Mouse (Mus musculus): ENCODE results near the gene Cdk2ap2.
"Not testable (repeated sequence)": the region's sequence is repeated elsewhere in the genome, so short reads cannot be mapped to it uniquely, and the experiment has no call there.

Gene Cdk2ap2

DNA sequence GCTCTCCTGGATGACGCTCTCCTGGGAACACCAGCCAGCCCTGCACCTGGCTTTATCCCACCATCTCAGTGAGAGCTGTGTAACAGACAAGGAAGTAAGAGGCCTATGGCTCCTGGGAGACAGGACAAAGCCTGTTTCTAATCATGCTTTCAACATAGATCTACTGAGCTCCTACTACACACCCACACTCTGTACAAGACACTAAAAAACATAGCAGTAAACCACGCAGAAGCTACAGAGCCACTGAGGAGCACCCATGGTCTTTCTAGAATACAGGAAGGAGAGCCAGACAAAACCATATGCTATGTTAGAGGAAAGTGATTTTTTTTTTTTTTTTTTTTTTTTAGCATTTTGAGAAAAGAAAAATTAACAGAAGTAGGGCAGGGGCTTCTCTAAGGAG lies 21.4 kb downstream of the Cdk2ap2 start:
- no peak for DNase-seq (ENCODE audit: low spot score)

DNA sequence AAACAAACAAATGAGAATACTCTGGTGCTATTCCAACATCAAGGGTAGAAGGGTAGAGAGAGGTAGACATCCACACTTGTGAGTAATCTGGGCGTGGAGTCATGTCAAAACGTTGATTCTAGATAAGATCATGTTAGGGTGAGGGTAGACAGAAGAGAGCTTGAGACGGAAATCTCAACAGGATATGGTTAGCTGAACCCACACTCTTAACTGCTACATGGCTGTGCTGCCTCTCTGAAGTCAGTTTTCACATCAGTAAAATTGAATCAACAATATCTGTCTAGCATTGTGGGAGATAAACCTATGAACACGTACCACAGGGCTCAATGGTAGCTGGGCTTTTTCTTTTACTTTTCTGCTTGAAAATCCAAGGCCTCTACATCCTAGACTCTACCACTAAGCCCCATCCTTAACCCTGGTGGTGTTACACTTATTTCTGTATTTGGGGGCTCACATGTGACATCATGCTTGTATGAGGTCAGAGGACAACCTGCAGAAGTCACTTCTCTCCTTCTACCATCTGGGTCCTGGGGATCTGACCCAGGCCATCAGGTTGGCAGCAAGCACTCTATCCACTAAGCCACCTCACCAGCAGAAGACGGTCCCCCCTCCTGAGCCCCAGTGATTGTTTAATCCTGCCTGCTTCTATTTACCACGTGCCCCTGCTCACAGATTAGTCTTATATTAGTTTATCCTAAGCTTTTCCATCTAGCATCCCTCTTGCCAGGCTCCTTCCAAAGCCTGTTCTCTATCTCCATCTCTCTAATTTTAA lies 22.9 kb downstream of the Cdk2ap2 start:
- no peak for DNase-seq (ENCODE audit: low spot score)

DNA sequence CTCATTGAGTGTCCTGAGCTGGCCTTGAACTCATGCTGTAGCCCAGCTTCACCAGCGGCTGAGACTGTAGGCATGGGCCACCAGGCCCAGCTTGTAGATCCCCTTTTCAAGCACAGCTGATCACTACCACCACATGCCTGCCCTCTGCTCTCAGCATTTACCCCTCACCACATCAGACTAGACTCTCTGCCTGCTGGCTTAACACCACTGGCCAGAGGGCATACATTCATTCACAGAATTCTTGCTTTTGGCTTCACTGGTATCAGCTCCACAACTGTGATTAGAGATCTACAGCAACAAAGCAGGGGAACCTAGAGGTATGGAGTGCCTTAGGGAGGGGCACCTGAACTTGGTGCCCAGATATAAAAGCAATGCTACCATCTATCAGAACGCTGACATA lies 23.5 kb downstream of the Cdk2ap2 start:
- no peak for DNase-seq (ENCODE audit: low spot score)

DNA sequence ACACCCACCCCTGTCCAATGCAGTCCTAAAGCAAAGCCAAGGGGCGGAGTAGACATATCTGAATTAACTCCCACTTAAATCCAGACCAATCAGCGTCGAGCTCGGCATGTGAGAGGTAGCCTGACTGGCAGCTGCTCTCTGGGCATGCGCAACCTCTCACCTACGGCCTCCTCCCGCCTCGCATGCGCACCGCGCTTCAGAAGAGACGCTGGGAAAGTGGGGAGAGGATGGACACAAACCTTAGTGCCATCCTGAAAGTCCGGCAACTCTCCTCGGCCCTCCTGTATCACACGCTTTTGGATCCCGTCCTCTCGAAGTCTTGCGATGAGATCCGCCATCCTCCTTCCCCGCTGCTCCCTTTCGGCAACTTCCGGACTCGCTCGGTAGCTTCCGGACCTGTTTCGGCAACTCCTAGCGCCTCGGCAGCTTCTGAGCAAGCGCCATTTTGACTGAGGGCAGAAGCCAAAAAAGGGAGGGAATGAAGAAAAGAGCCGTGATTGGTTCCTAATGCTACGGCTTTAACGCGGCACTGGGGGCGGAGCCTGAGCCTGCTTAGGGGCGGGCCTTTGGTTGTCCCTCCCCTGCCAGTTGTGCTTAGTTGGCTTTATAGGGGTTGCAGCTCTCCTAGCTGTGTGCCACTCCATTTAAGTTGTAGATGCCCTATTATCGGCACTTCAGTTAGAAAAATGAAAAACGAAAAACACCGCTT lies 24.3 kb downstream of the Cdk2ap2 start:
- DNase-seq (ENCODE audit: low spot score): peak; percentile 97

DNA sequence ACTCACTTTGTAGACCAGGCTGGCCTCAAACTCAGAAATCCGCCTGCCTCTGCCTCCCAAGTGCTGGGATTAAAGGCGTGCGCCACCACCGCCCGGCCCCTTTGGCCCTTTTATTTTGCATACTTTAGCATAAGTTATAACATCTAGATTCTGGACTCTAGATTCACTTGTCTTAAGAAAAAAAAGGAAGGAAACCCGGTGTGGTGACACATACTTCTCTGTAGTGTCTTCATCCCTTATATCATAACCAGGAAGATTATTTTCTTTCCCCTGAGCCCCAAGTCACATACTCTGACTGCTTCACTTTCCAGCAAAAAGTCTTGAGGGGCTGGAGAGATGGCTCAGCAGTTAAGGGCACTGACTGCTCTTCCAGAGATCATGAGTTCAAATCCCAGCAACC lies 24.9 kb downstream of the Cdk2ap2 start:
- DNase-seq (ENCODE audit: low spot score): not testable (repeated sequence)

DNA sequence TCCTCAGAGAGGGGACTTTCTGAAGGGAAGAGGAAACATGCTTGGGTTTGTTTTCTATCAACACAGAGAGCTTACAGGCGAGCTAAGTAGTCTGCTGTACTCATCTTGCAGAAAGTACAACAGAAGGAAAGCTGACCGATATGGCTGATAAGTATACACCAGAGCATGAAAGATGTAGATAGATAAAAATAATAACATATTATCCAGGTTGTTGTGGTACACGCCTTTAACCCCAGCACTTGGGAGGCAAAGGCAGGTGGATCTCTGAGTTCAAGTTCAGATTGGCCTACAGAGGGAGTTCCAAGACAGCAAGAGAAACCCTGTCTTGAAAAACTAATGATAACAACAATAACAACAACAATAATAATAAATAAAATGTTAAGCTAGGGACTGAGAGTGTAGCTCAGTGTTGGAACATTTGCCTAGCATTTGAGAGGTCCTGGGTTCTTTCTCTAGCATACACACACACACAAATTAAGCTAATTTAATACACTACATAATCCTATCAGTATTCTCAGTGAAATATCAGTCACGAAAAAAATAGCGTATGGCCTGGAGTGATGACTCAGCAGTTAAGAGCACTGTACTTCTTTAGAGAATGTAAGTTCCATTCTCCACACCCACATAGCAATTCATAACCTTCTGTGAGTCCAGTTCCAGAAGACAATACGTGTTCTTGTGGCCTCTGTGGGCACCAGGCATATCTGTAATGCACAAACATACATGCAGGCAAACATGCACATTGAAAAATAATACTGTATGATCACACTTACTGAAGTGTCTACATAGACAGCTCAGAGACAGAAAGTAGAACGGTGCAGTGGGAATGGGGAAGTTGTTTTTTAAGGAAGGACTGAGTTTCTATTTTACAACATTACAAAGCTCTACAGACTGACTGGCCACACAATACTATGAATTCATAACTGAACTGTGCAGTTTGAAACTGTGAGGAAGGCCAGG lies 25.7 kb downstream of the Cdk2ap2 start:
- DNase-seq (ENCODE audit: low spot score): no peak

DNA sequence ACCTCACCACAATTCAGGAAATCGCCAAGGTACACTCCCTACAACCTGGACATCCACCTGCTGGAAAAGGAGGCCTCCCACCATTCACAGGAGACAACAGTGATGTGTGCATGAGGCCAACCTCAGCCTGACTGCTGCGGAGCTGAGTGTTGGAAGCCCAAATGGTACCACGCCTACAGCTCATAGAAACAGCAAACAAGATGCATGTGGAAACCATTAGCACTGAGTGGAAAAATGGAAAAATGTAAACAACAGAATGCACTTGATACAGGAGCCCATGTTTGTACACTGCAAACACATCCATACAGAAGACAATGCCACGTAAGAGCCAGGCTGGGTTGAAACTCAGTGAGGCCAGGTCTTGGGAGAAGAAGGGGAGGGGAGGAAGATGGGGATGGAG lies 27.4 kb downstream of the Cdk2ap2 start:
- DNase-seq (ENCODE audit: low spot score): no peak

DNA sequence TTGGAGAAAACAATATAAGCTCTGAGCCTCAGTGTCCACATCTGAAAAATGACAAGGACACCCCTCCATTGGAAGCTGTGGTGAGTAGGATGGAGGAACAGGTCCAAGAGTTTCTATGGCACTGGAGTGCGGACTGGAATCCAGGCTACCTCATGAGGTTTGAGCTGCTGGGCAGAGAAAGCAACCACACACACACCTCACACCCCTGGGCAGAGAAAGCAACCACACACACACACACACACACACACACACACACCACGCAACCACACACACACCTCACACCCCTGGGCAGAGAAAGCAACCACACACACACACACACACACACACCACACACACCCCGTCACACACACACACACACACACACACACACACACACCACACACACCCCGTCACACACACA lies 28.3 kb downstream of the Cdk2ap2 start:
- not testable (repeated sequence) for DNase-seq (ENCODE audit: low spot score)

DNA sequence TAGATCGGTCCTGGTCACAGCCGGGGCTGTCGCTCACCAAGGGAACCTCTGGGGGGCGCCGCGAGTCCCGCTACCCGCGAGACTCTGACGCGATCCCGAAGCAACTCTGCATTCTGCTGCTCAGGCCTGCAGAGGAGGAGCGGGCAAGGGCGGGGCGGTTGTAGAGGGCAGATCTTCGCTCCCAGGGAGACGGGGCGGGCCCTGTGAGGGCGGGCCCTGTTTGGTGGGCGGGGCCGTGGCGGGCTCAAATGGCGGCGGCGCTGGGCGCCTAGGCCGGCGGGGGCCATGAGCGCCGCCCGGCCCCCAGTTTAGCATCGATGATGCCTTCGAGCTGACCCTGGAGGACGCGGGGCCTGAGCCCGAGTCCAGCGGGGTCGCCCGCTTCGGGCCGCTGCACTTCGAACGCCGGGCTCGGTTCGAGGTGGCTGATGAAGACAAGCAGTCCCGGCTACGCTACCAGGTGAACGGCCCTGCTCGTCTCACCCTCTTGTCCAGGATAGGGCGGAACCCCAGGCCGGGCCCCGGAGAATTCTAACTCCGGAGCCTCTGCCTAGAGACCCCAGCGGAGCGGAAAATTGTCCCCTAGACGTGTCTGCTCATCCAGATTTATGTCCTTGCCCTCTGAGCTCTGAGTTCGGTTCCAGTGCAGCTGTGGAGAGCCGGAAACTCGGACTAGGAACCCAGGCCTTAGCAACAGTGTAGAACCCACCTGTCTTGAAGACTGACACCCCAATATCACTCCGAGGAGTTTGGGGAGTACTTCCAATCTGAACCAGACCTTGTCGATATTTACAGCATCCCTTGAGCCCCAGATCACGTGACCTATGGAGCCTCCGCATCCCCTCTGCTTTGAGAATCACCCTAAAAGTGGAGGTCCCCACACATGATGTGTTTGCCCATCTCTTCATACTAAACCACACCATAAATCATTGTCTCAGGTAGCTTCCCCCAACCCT lies 29.0 kb downstream of the Cdk2ap2 start, which contains the start of gene Aip:
Gene Aip (minus strand): TSS at position 118 of the 956 bp plus-strand sequence.
- peak; percentile 96 for DNase-seq (ENCODE audit: low spot score)

DNA sequence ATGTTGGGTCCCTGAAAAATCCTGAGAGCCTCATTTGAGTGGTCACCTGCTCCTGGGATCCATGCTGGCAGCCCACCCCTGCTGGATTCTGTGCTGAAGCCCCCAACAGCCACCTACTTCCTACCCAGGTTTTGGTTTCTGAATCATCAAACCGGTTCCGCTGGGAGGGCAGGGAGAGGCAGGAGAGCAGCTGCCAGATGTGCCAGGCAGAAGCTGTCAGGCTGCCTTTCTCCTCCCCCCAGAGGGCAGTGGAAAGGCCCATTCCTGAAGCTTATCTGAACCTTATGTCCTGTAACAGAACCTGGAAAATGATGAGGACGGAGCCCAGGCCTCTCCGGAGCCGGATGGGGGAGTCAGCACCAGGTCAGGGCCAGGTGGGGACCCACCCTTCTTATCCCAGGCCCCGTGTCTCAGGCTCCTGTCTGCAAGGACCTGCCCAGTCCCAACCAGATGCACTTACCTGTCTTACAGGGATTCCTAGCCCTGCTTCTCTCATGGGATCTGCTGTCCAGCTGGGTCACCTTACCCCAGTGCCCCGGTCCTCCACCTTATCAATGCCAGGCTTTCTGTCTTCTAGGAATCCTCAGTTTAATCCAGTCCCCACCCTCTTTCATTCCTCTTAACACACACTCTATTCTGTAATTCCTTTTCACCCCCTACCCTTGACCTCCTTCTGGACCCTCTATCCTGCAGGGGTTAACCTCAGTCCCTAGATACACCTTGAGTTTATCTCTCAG lies 29.9 kb downstream of the Cdk2ap2 start:
- peak; percentile 57 for DNase-seq (ENCODE audit: low spot score)

DNA sequence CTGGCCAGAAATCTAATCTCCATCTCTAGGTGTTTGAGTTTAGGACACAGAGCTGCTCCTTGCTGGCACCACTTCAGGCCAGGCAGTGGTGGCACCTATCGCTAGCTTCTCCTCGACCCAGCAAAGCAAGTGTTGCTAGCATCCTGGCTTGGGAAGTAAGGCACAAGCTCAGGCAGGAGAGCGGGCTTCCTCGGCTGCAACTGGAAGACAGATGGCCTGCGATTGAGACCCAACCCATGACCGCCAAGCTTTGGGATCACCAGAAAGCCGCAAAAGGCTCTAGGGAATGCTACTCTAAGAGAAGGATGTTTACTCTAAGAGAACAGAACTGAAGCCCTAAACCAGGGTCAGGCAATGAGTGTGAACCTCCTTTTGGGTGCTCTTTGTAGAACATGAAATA lies 32.5 kb downstream of the Cdk2ap2 start:
- no peak for DNase-seq (ENCODE audit: low spot score)

DNA sequence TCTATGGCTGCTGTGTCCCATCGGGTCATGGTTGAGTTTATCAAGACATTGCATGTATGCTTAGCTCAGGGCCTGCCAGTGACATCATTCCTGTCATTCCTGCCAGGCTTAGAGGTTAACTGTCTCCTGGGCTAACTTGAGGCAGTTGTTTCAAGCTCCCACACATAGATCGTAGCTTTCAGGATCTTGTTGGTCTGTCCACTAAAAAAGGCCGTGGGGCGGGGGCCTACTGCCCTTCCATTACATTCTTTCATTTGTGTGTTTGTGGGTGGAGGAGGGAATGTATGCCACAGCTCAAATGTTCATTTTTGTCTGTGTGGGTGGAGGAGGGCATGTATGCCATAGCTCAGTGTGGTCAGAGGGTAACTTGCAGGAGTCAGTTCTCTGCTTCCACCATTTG lies 33.1 kb downstream of the Cdk2ap2 start:
- DNase-seq (ENCODE audit: low spot score): no peak

DNA sequence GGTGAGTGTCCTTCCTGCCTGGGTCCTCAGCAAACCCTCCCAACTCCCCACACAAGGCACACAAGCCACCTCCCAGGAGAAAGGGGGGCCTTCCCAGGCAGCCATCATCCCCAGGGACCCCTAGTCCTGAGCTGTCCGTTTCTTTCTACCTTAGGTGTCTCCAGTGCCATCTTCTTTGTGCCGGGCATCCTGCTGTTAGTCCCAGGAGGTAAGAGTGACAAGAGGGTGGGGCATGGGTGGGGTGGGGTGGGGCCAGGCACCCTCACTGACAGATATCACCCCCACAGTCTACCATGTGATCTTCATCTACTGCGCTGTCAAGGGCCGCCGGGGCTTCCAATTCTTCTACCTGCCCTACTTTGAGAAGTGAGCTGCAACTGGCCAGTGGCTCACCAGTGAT lies 34.1 kb downstream of the Cdk2ap2 start:
- no peak for DNase-seq (ENCODE audit: low spot score)

DNA sequence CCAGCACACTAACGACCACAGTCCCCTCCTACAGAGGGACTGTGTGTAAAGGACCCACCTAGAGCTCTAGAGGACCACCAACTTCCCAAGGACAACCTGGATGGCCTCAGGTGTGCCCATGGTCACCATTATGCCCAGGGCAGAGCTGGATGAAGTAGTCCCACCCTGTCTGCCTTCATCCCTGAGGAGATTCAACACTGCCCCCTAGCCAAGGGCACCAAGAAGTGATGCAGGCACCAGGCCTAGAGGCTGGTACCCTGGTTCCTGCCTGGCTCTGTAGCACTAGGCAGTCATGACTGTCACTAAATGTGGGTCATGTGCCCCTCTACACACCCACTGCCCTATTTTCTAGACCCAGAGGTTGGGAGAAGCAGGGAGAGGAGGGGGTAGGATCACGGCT lies 34.8 kb downstream of the Cdk2ap2 start:
- no peak for DNase-seq (ENCODE audit: low spot score)

DNA sequence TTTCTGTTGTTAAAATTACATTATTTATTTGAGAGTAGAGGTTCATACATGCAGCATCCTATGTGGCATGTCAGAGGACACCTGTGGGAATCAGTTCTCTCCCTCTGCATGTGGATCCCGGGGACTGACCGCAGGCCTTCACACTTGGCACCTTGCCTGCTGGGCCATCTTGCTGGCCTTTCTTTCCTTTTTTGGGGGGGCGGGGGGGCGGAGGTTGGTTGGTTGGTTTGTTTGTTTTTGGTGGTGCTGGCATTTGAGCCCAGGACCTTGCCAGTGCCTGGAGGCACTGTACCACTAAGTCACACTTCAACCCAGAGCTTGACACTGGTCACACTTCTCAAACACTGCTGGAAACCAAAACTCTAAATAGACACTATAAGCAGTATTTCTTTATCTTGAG lies 37.4 kb downstream of the Cdk2ap2 start:
- DNase-seq (ENCODE audit: low spot score): no peak

DNA sequence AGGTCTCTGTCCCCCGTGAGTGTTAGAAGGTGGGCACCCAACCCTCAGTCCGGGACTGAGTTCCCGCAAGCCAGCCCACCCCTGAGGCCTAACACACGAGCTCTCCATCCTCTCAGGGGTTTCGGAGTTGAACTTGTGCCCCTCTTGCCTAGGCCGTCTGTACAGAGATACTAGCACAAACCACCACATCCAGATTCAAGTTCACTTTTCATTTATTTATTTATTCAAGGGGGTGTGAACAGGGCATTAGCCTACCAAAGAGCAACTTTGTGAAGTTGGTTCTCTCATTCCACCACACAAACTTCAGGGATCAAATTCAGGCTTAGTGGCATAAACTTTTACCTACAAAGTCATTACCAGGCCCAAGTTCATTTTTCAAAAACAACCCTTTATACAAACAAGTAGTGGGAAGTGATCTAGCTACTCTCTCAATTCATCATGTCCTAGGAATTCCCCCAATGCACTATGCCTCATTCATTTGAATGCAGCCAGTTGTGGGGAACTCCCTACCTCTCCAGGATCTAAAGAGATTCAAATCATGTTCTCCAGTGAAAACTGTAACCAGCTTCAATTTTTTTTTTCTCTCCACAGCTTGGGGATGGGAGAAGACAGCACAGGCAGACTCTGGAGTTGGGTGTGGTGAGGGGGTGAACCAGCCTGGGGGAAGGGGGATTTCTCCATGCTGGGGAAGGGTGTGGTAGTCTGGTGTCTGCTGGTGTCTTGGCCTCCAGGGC lies 38.4 kb downstream of the Cdk2ap2 start:
- DNase-seq (ENCODE audit: low spot score): not testable (repeated sequence)

DNA sequence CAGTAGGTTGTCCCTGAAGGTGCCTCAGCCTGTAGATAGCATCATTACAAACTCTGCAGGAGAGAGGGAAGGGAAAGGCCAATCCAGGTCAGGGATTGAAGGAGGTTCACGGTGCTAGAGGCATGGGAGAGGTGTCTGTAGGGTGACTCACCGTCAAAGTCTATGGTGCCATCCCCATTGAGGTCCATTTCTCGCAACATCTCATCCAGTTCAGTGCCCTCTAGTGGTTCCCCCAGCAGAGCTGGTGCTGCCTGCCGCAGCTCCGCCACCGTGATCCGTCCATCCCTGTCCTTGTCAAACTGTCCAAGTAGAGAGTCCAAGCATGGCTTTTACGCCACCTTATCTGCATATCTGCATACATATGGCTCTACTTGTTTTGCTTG lies 39.0 kb downstream of the Cdk2ap2 start:
- DNase-seq (ENCODE audit: low spot score): not testable (repeated sequence)

DNA sequence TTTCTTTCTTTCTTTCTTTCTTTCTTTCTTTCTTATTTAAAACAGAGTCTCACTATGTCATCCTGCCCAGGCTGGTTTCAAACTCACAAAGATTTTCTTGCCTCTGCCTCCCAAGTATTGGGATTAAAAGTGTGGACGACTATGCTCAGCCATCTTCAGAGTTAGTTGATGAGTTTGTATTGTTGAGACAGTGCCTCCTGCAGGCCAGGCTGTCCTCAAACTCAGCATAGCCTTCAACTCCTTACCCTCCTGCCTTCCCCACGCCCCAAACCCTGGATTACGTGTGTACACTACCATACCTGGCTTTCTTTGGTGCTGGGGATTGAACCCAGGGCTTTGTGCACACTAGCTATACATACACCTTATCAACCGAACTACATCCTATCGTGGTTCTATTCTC lies 39.5 kb downstream of the Cdk2ap2 start:
- no peak for DNase-seq (ENCODE audit: low spot score)

DNA sequence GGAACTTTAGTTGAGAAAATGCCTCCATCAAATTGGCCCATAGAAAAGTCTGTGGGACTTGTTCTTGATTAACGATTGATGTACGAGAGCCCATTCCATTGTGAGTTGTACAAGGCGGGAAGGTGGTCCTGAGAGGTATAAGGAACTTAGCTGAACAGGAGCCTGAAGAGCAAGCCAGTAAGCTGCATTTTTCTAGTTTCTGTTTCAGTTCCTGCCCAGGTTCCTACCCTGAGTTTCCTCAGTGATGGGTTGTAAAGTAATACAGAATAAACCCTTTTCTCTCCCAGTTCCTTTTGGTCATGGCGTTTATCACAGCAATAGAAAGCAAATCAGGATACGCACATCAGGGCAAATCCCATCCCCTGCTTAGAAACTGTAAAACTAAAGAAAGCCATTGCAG lies 40.9 kb downstream of the Cdk2ap2 start:
- no peak for DNase-seq (ENCODE audit: low spot score)

DNA sequence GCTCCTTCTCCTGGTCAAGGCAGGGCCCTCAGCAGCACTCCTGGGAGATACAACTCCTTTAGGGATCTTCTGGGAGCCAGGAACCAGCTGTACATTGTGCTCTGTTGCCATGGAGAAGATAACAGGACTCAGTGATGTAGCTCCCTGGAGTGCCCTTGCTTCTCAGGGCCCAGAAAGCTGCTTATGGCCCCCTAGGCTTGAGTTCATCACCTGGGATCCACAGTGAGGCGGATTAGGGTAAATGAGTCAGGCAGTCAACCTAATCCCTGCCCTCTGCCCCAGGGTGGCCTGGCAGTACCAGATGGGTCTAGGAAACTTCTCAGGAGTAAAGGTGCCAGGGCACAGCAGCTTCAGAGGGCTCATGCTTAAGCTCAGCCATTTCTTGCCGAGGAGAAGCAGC lies 42.5 kb downstream of the Cdk2ap2 start, which contains the start of gene Gpr152:
Gene Gpr152 (plus strand): TSS at position 342 of the 400 bp plus-strand sequence.
- no peak for DNase-seq (ENCODE audit: low spot score)
